Mouse (Mus musculus) heart, postnatal 0 days (tissue): ENCODE results near the gene Gm42688.

Experiments
- CTCF ChIP-seq: IDR thresholded peaks from 2 replicates; pipeline ENCODE4 v1.5.1; 2016; ENCODE audit warnings: antibody characterized with exemption, control low read depth, low read depth
- EP300 ChIP-seq: IDR thresholded peaks from 2 replicates; pipeline ENCODE4 v1.6.1; 2016; ENCODE audit warnings: antibody characterized with exemption, low read depth

- TF ChIP-seq CTCF (no peak), EP300 (no peak)
Measured at GRCm38 (mm10) chr6:83087205-83087925, 14.1 kb upstream of the Gm42688 start.
